Mouse (Mus musculus) liver, embryonic 13.5 days (tissue): Measurements from ENCODE around the gene Tgfa. TPM values are rescaled to one million over a fixed set of nuclear protein-coding genes. Genes with fewer than 3 reads are reported as not detected.

ENCODE experiments used
- ATAC-seq: fragments of 200-750 bp; cut with Nextera tagmentation; 2 replicates; pipeline ENCODE4 v1.8.0; 2017; ENCODE audit warnings: low read depth, mild to moderate bottlenecking, moderate number of reproducible peaks, moderate library complexity
- DNase-seq: peaks from one replicate; pipeline ENCODE4 v3.0.0; 2022
- H3K27ac ChIP-seq: fragments of 300-500 bp; sonication (generic); 2 replicates; pipeline ENCODE4 v1.5.1; 2015; ENCODE audit warnings: moderate library complexity, mild to moderate bottlenecking, inconsistent platforms
- H3K27me3 ChIP-seq: fragments of 300-500 bp; sonication (generic); 2 replicates; pipeline ENCODE4 v1.6.1; 2015; ENCODE audit warnings: mild to moderate bottlenecking, inconsistent platforms
- H3K36me3 ChIP-seq: fragments of 300-500 bp; sonication (generic); 2 replicates; pipeline ENCODE4 v1.6.1; 2015; ENCODE audit warnings: mild to moderate bottlenecking, inconsistent platforms
- H3K4me1 ChIP-seq: fragments of 300-500 bp; sonication (generic); replicated peaks from 2 replicates; pipeline ENCODE4 v1.6.1; 2015; ENCODE audit warnings: inconsistent platforms
- H3K4me2 ChIP-seq: fragments of 300-500 bp; sonication (generic); 2 replicates; pipeline ENCODE4 v1.6.1; 2015; ENCODE audit warnings: inconsistent platforms, mild to moderate bottlenecking, moderate library complexity
- H3K4me3 ChIP-seq: fragments of 300-500 bp; sonication (generic); replicated peaks from 2 replicates; pipeline ENCODE4 v1.5.1; 2015; ENCODE audit warnings: mild to moderate bottlenecking, inconsistent platforms
- H3K9ac ChIP-seq: fragments of 300-500 bp; sonication (generic); 2 replicates; pipeline ENCODE4 v1.6.1; 2015; ENCODE audit warnings: mild to moderate bottlenecking, inconsistent platforms
- H3K9me3 ChIP-seq: fragments of 300-500 bp; sonication (generic); replicated peaks from 2 replicates; pipeline ENCODE4 v1.6.1; 2016; ENCODE audit warnings: inconsistent platforms
- WGBS: fragments of 180-500 bp; shearing (Covaris S2); methylation state at CpG from one replicate; pipeline ENCODE4 v1.1.7; 2015; ENCODE audit not compliant: insufficient replicate concordance; 5-methylcytosine and 5-hydroxymethylcytosine counted together
- polyA plus RNA-seq: library from polyadenylated mRNA; unstranded; fragments of >200 nt; fragmentation: Nextera tagmentation; extraction: Ambion mirVana; gene quantifications from 2 replicates; pipeline ENCODE4 v1.2.1, GENCODE M21; 2015

Gene Tgfa
- polyA plus RNA-seq, 1 experiment from 2014 or later: 1.1 TPM

GRCm38 (mm10) chr6:86210017-86210408 is 15.0 kb downstream of the Tgfa start:
- H3K4me1 ChIP-seq: peaks cover 12% of the 10 kb centered on the region; the same call in 1 of the 2 replicates
- no peaks in the 10 kb centered on the region for H3K36me3 ChIP-seq
- ATAC-seq: no peak
- WGBS: 26% methylated on average over 6 of the region's 6 CpGs
- no peak overlapping the region for H3K27ac ChIP-seq
- no peak overlapping the region for H3K4me2 ChIP-seq
- H3K4me3 ChIP-seq: no peak overlapping the region
- no peaks in the 10 kb centered on the region for H3K27me3 ChIP-seq
- no peak for DNase-seq
- H3K9ac ChIP-seq: no peak overlapping the region
- no peaks in the 10 kb centered on the region for H3K9me3 ChIP-seq

- H3K4me2 ChIP-seq: no peak overlapping the region
- peaks cover 12% of the 10 kb centered on the region; the same call in 1 of the 2 replicates for H3K4me1 ChIP-seq
- no peaks in the 10 kb centered on the region for H3K27me3 ChIP-seq
- no peaks in the 10 kb centered on the region for H3K9me3 ChIP-seq
- no peak overlapping the region for H3K4me3 ChIP-seq
- H3K36me3 ChIP-seq: no peaks in the 10 kb centered on the region
- no peak for ATAC-seq
- no peak overlapping the region for H3K9ac ChIP-seq
- 67% methylated on average over 3 of the region's 3 CpGs for WGBS
- no peak for DNase-seq
- H3K27ac ChIP-seq: no peak overlapping the region
Measured at GRCm38 (mm10) chr6:86210619-86211018, 15.6 kb downstream of the Tgfa start.

DNA sequence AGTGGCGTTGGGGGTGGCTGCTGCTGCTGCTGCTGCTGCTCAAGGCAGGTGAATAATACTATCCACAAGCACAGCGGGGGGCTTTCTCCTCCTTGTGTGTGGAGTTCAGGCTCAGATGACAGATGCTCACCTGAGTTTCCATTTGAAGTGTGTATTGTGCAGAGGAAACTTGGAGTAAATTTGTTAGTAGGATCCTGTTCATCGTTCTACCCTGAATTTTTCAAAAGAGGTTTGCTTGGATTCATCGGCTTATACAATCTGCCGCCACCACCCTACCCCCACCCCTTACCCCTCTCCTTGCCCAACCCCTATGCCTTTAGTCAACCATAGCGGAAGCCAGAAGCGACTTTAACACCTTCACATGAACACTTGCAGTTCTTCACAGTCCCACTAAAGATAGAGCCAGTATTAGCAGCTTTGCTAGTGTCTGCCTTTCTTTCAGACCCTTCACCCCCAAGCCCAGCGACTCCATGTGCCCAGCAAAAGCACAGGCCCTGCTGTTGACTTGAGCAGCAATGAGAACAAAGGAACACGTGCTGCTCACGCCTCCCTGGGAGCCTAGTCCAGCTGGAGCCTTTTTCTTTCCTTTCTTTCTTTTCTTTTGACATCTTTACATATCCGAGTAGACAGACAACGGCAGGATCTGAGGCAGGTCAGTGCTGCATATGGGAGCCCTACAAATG is 16.2 kb downstream of the Tgfa start:
- ATAC-seq: no peak
- WGBS: 66% methylated on average over 12 of the region's 12 CpGs
- no peak overlapping the region for H3K9ac ChIP-seq
- H3K27ac ChIP-seq: no peak overlapping the region
- H3K4me1 ChIP-seq: peaks cover 12% of the 10 kb centered on the region; the same call in 1 of the 2 replicates
- no peaks in the 10 kb centered on the region for H3K36me3 ChIP-seq
- H3K9me3 ChIP-seq: no peaks in the 10 kb centered on the region
- no peaks in the 10 kb centered on the region for H3K27me3 ChIP-seq
- DNase-seq: no peak
- no peak overlapping the region for H3K4me2 ChIP-seq
- H3K4me3 ChIP-seq: no peak overlapping the region

DNA sequence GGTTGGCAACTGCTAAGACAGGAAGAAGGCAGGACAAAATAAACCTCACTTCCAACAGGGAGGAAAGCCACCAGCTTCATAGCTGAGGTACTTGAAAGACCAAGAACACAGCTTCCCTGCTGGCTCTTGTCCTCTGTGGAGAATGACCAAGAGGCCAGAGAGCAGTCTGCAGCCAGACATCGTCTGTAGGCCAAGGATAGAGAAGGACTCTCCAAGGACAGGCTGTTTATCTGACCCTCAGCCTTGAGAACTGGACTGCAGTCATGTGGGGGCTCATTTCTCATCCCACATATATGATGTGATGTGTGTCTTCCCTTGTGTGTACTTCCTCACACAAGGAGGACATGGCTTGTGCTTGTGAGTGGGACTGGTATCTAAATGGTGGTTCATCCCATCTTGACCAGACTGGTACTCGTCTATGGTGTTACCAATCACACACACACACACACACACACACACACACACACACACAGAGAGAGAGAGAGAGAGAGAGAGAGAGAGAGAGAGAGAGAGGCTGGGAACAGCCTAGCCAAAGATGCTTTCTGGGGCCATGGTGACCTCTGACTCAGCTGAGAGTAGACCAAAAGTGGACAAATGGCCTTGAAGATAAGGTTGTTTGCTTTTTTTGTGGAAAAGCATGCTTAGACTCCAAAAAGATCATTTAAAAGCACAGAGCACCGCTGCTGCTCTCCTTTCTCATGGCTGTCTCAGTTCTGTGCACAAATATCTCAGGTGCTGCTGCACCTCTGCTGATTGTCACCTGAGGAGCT is 18.0 kb downstream of the Tgfa start:
- WGBS: 39% methylated on average over 3 of the region's 3 CpGs
- Histone ChIP-seq H3K4me2 (no peak overlapping the region), H3K4me3 (no peak overlapping the region), H3K27ac (no peak overlapping the region), H3K9ac (no peak overlapping the region), H3K36me3 (no peaks in the 10 kb centered on the region), H3K27me3 (no peaks in the 10 kb centered on the region), H3K9me3 (no peaks in the 10 kb centered on the region), H3K4me1 (peaks cover 12% of the 10 kb centered on the region; the same call in 1 of the 2 replicates)
- DNase-seq (no peak), ATAC-seq (no peak)

GRCm38 (mm10) chr6:86218066-86218465 is 23.0 kb downstream of the Tgfa start:
- Histone ChIP-seq H3K36me3 (no peaks in the 10 kb centered on the region), H3K9me3 (no peaks in the 10 kb centered on the region), H3K27ac (no peak overlapping the region), H3K4me1 (peaks cover 13% of the 10 kb centered on the region), H3K4me2 (no peak overlapping the region), H3K9ac (no peak overlapping the region), H3K27me3 (no peaks in the 10 kb centered on the region), H3K4me3 (no peak overlapping the region)
- ATAC-seq (no peak), DNase-seq (no peak)
- WGBS: 74% methylated on average over 2 of the region's 2 CpGs

DNA sequence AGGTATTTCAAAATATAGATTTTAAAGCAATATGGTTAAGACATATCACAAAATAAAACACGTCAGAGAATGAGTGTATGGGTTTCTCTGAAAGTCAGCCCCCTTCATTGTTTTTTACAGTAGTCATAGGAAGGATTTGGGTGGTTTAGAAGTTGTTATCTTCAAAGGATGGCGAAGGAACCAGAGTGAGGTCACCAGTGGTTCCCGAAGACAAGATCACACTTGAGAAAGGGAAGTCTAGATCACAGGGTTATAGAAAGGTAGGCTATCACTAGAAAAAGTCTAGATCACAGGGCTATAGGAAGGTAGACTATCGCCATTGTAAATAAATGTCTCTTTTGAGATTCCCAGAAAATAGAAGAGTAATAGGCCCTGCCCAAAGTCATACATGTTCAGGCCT is 23.7 kb downstream of the Tgfa start:
- 52% methylated on average over 4 of the region's 4 CpGs for WGBS

GRCm38 (mm10) chr6:86219494-86219893 is 24.5 kb downstream of the Tgfa start:
- Histone ChIP-seq H3K4me2 (no peak overlapping the region), H3K4me3 (no peak overlapping the region), H3K36me3 (no peaks in the 10 kb centered on the region), H3K9me3 (no peaks in the 10 kb centered on the region), H3K27ac (no peak overlapping the region), H3K4me1 (peaks cover 13% of the 10 kb centered on the region), H3K27me3 (no peaks in the 10 kb centered on the region), H3K9ac (no peak overlapping the region)
- DNase-seq: no peak
- WGBS: 21% methylated on average over 5 of the region's 5 CpGs
- no peak for ATAC-seq

More for the DNA sequence above, 23.7 kb downstream of the Tgfa start:
- DNase-seq: no peak
- peaks cover 13% of the 10 kb centered on the region for H3K4me1 ChIP-seq
- no peak for ATAC-seq
- no peaks in the 10 kb centered on the region for H3K9me3 ChIP-seq
- no peaks in the 10 kb centered on the region for H3K27me3 ChIP-seq
- H3K9ac ChIP-seq: no peak overlapping the region
- H3K27ac ChIP-seq: no peak overlapping the region
- H3K4me3 ChIP-seq: no peak overlapping the region
- H3K4me2 ChIP-seq: no peak overlapping the region
- no peaks in the 10 kb centered on the region for H3K36me3 ChIP-seq

GRCm38 (mm10) chr6:86220171-86220570 is 25.1 kb downstream of the Tgfa start:
- no peak for DNase-seq
- no peak overlapping the region for H3K9ac ChIP-seq

GRCm38 (mm10) chr6:86222381-86222780 is 27.4 kb downstream of the Tgfa start:
- WGBS: 38% methylated on average over 7 of the region's 7 CpGs
- ATAC-seq (no peak), DNase-seq (no peak)
- Histone ChIP-seq H3K4me2 (no peak overlapping the region), H3K4me3 (no peak overlapping the region), H3K9me3 (no peaks in the 10 kb centered on the region), H3K9ac (no peak overlapping the region), H3K36me3 (no peaks in the 10 kb centered on the region), H3K27ac (no peak overlapping the region), H3K4me1 (peaks cover 13% of the 10 kb centered on the region), H3K27me3 (no peaks in the 10 kb centered on the region)

More at GRCm38 (mm10) chr6:86220171-86220570, 25.1 kb downstream of the Tgfa start:
- Histone ChIP-seq H3K4me2 (no peak overlapping the region), H3K27ac (no peak overlapping the region), H3K9me3 (no peaks in the 10 kb centered on the region), H3K27me3 (no peaks in the 10 kb centered on the region), H3K4me3 (no peak overlapping the region), H3K4me1 (peaks cover 13% of the 10 kb centered on the region), H3K36me3 (no peaks in the 10 kb centered on the region)
- ATAC-seq: no peak
- 70% methylated on average over 4 of the region's 4 CpGs for WGBS

GRCm38 (mm10) chr6:86225604-86226003 is 30.6 kb downstream of the Tgfa start:
- Histone ChIP-seq H3K4me2 (no peak overlapping the region), H3K27ac (no peak overlapping the region), H3K9me3 (no peaks in the 10 kb centered on the region), H3K9ac (no peak overlapping the region), H3K36me3 (no peaks in the 10 kb centered on the region), H3K27me3 (no peaks in the 10 kb centered on the region), H3K4me3 (no peak overlapping the region), H3K4me1 (no peaks in the 10 kb centered on the region)
- DNase-seq (no peak), ATAC-seq (no peak)

- 38% methylated on average over 5 of the region's 5 CpGs for WGBS
- H3K4me1 ChIP-seq: no peaks in the 10 kb centered on the region; the same call in 1 of the 2 replicates
- no peak overlapping the region for H3K4me3 ChIP-seq
- H3K36me3 ChIP-seq: no peaks in the 10 kb centered on the region
- no peaks in the 10 kb centered on the region for H3K9me3 ChIP-seq
- ATAC-seq: no peak
- no peak overlapping the region for H3K4me2 ChIP-seq
- H3K27me3 ChIP-seq: no peaks in the 10 kb centered on the region
- no peak overlapping the region for H3K27ac ChIP-seq
- no peak overlapping the region for H3K9ac ChIP-seq
- no peak for DNase-seq
Measured at GRCm38 (mm10) chr6:86232367-86232766, 37.3 kb downstream of the Tgfa start.
